Mouse (Mus musculus) forebrain, embryonic 16.5 days (tissue): ENCODE data around the gene Mapkap1. TPM values are rescaled to one million over a fixed set of nuclear protein-coding genes. Genes with fewer than 3 reads are reported as not detected.

Source experiments
- ATAC-seq: fragments of 200-750 bp; cut with Nextera tagmentation; 2 replicates; pipeline ENCODE4 v1.8.0; 2017; ENCODE audit warnings: mild to moderate bottlenecking, moderate library complexity
- H3K27ac ChIP-seq: fragments of 300-500 bp; sonication (generic); 2 replicates; pipeline ENCODE4 v1.5.1; 2014; ENCODE audit warnings: low read length, control low read depth
- H3K27me3 ChIP-seq: fragments of 300-500 bp; sonication (generic); replicated peaks from 2 replicates; pipeline ENCODE4 v1.6.1; 2014; ENCODE audit warnings: low read length; ENCODE audit not compliant: control insufficient read depth, insufficient read depth
- H3K36me3 ChIP-seq: fragments of 300-500 bp; sonication (generic); 2 replicates; pipeline ENCODE4 v1.6.1; 2014; ENCODE audit not compliant: control insufficient read depth, insufficient read depth
- H3K4me1 ChIP-seq: fragments of 300-500 bp; sonication (generic); replicated peaks from 2 replicates; pipeline ENCODE4 v1.6.1; 2014; ENCODE audit warnings: low read length; ENCODE audit not compliant: control insufficient read depth, insufficient read depth
- H3K4me2 ChIP-seq: fragments of 300-500 bp; sonication (generic); 2 replicates; pipeline ENCODE4 v1.6.1; 2014; ENCODE audit warnings: mild to moderate bottlenecking, low read length, control low read depth
- H3K4me3 ChIP-seq: fragments of 300-500 bp; sonication (generic); replicated peaks from 2 replicates; pipeline ENCODE4 v1.5.1; 2014; ENCODE audit warnings: mild to moderate bottlenecking, low read length, control low read depth
- H3K9ac ChIP-seq: fragments of 300-500 bp; sonication (generic); replicated peaks from 2 replicates; pipeline ENCODE4 v1.6.1; 2014; ENCODE audit warnings: low read depth, low read length, control low read depth
- H3K9me3 ChIP-seq: fragments of 300-500 bp; sonication (generic); 2 replicates; pipeline ENCODE4 v1.6.1; 2016; ENCODE audit warnings: low read length; ENCODE audit not compliant: control insufficient read depth
- WGBS: fragments of 180-500 bp; shearing (Covaris S2); extraction: QIAGEN DNeasy Blood & Tissue Kit; methylation state at CpG from one replicate; pipeline ENCODE4 v1.1.7; 2014; 5-methylcytosine and 5-hydroxymethylcytosine counted together
- polyA plus RNA-seq: library from polyadenylated mRNA; unstranded; fragments of >200 nt; fragmentation: Nextera tagmentation; extraction: Ambion mirVana; gene quantifications from 2 replicates; pipeline ENCODE4 v1.2.1, GENCODE M21; 2015

The Mapkap1 gene
- polyA plus RNA-seq, 1 experiment from 2014 or later, result 100 TPM

DNA sequence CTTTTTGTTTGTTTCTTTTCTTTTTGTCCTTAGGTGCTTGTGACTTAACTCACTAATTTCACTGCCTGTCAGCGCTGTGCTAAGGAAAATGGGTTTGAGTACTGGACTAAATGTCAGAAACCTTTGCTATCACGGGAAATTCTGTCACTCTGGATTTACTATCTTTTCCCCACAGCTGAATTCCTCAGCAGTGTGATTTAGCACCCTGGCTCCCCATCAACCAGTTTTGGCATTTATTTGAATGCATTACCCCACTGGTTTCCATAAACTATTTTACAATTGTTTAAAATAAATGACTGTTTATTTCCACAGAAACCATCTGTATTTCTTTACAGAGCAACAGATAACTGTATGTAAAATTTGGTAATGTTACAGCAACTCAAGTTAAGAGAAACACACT is 146.2 kb downstream of the Mapkap1 start:
- WGBS, result 70% methylated on average over 2 of the region's 2 CpGs
- Histone ChIP-seq H3K36me3 (no peaks in the 10 kb centered on the region), H3K4me1 (no peaks in the 10 kb centered on the region), H3K4me3 (no peak overlapping the region), H3K27ac (no peak overlapping the region), H3K27me3 (no peaks in the 10 kb centered on the region), H3K4me2 (no peak overlapping the region), H3K9ac (no peak overlapping the region), H3K9me3 (no peaks in the 10 kb centered on the region)
- ATAC-seq, result no peak

DNA sequence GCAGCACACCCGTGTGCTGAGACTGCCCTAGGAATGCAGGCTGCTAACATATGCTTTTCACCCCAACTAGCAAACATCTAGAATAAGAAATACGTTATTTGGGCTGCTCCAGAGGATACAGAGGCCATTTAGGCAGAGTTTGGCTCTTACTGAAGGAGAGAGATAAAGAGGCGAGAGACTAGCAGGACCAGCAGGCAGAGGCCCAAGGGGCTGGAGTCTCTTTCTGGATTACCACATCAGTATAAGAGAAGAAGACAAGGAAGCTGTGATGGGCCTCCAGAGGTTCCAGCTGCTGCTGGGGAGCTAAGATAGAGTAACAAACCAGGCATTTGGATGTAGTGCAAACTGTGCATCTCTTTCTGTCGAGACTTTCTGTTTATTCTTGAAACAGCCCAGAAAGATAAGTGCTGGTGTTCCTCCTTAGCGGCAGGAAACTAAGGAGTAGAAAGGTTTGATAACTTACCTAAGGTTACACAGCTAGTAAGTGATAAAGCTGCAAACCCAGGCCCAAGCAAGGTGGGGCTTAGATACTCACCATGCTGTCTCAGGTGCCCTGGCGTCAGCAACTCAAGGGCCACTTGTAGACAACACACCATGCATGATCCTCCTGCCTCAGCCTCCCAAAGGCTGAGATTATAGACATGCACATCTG is 147.1 kb downstream of the Mapkap1 start:
- H3K27ac ChIP-seq, result no peak overlapping the region
- H3K4me2 ChIP-seq, result no peak overlapping the region

DNA sequence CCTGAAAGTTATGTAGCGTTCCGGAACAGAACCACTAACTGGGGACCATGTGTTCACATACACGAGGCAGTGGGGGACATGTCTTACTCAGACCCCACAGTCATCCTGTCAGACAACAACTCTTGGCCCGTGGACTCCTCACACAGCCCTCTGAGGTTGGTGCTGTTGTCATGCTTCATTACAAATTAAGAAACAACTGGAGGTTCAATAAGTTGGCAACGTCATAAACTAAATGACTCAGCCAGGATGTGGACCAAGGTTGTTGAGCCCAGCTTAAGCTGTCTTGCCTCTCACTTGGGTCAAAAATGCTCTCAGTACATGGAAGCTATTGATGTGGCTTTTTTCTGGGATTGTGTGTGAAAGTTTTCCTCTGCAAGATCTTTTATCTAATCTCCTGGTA is 153.6 kb downstream of the Mapkap1 start:
- no peak for ATAC-seq
- H3K27me3 ChIP-seq, result no peaks in the 10 kb centered on the region
- no peaks in the 10 kb centered on the region for H3K36me3 ChIP-seq
- no peak overlapping the region for H3K27ac ChIP-seq
- H3K9me3 ChIP-seq, result no peaks in the 10 kb centered on the region
- no peaks in the 10 kb centered on the region; the same call in 1 of the 2 replicates for H3K4me1 ChIP-seq
- no peak overlapping the region for H3K9ac ChIP-seq
- H3K4me3 ChIP-seq, result no peak overlapping the region
- 96% methylated on average over 5 of the region's 5 CpGs for WGBS
- no peak overlapping the region for H3K4me2 ChIP-seq

More for the DNA sequence above, 147.1 kb downstream of the Mapkap1 start:
- 87% methylated on average over 6 of the region's 6 CpGs for WGBS
- Histone ChIP-seq H3K9me3 (no peaks in the 10 kb centered on the region), H3K36me3 (no peaks in the 10 kb centered on the region), H3K4me1 (no peaks in the 10 kb centered on the region), H3K27me3 (no peaks in the 10 kb centered on the region), H3K9ac (no peak overlapping the region), H3K4me3 (no peak overlapping the region)
- ATAC-seq, result no peak

GRCm38 (mm10) chr2:34563089-34563694 is 156.6 kb downstream of the Mapkap1 start:
- Histone ChIP-seq H3K4me3 (no peak overlapping the region), H3K4me1 (peaks cover 4% of the 10 kb centered on the region; the same call in 1 of the 2 replicates), H3K4me2 (no peak overlapping the region), H3K9ac (no peak overlapping the region), H3K27ac (no peak overlapping the region), H3K9me3 (no peaks in the 10 kb centered on the region), H3K36me3 (no peaks in the 10 kb centered on the region), H3K27me3 (no peaks in the 10 kb centered on the region)
- no peak for ATAC-seq
- 70% methylated on average over 12 of the region's 12 CpGs for WGBS

DNA sequence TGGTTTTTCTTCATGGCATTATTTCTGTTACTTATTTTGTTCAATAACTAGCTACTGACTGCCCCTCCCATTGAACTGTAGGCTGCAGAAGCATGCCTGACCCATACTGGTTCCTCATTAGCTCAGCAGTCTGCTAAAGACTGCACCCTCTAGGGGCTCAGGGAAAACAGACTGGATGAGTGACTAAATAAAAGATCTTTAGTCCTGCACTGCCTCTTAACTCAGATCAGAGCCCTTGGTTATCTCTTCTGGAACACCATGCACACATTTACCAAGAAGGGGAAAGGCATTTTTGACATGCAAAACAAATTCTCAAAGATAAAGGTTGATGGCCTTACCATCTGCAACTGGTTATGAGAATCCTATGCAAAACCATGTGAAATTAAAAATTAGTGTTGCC is 157.3 kb downstream of the Mapkap1 start:
- Histone ChIP-seq H3K27ac (no peak overlapping the region), H3K9ac (no peak overlapping the region), H3K9me3 (no peaks in the 10 kb centered on the region), H3K4me1 (peaks cover 8% of the 10 kb centered on the region; the same call in 1 of the 2 replicates), H3K36me3 (no peaks in the 10 kb centered on the region), H3K27me3 (no peaks in the 10 kb centered on the region), H3K4me2 (no peak overlapping the region), H3K4me3 (no peak overlapping the region)
- ATAC-seq, result no peak

DNA sequence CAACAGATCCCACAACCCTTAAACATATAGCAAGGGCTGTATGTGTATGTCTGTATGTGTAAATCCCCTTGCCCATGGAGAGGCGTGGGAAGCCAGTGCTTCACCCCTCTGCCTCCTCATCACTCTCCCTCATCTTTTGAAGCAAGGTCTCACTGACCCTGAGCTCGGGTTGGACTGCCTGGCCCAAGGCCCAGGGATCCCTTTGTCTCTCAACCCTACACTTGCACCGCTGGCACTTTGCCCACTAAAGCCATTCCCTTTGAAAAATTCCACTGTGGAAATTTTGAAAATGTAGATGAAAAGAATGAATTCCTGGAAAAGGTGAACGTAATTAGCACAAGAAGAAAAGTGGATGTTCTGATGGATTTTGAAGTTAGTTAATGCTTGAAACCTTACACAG is 159.6 kb downstream of the Mapkap1 start:
- H3K27me3 ChIP-seq, result no peaks in the 10 kb centered on the region
- no peak overlapping the region for H3K9ac ChIP-seq
- 56% methylated on average over 4 of the region's 4 CpGs for WGBS
- H3K4me1 ChIP-seq, result peaks cover 28% of the 10 kb centered on the region
- no peaks in the 10 kb centered on the region for H3K36me3 ChIP-seq
- no peak overlapping the region for H3K4me3 ChIP-seq
- no peak for ATAC-seq
- no peak overlapping the region for H3K27ac ChIP-seq
- H3K4me2 ChIP-seq, result no peak overlapping the region
- no peaks in the 10 kb centered on the region for H3K9me3 ChIP-seq

DNA sequence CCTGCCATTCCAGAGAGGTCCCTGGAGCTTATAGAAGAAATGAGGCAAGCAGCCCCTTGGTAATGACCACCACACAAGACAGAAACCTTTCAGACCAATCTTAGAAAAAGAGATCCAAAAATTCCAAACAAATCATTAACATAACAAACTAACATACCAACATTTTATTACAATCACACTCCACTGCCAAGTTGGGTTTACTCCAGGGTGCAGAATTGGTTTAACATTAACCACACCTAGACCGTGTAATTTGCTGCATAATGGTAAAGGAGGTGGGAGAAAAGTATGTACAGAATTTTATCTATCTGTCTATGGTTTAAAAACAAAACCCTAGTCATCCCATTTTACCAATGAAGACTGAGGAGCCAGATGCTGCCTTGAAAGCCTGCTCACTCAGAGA is 160.0 kb downstream of the Mapkap1 start:
- Histone ChIP-seq H3K27me3 (no peaks in the 10 kb centered on the region), H3K4me1 (peaks cover 28% of the 10 kb centered on the region), H3K36me3 (no peaks in the 10 kb centered on the region), H3K4me2 (no peak overlapping the region), H3K4me3 (no peak overlapping the region), H3K9me3 (no peaks in the 10 kb centered on the region), H3K9ac (no peak overlapping the region), H3K27ac (no peak overlapping the region)
- no peak for ATAC-seq
- WGBS, result 65% methylated on average over 1 of the region's 1 CpGs

DNA sequence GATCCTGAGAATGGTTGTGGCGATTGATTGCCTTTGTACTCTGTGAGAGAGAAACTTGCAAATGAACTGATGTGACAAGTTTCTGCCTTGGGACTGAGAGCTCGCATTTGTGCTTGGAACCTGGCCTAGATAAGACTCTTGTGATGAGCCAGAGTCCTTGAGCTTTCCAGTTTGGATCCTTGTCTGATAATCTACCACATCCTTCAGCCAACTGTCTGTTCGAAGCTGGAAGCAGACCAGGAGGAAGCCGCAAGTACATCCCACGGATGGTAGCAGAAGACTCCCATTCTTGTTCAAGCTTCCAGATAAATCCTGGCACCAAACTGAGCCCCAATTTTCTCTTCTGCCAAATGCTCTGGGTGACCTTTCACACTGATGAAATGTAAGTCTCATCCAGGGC is 162.6 kb downstream of the Mapkap1 start:
- H3K27me3 ChIP-seq, result no peaks in the 10 kb centered on the region
- no peaks in the 10 kb centered on the region for H3K9me3 ChIP-seq
- no peaks in the 10 kb centered on the region for H3K36me3 ChIP-seq
- no peak overlapping the region for H3K4me3 ChIP-seq
- H3K27ac ChIP-seq, result no peak overlapping the region
- no peak overlapping the region for H3K9ac ChIP-seq
- WGBS, result 58% methylated on average over 5 of the region's 5 CpGs
- H3K4me2 ChIP-seq, result no peak overlapping the region
- H3K4me1 ChIP-seq, result peaks cover 28% of the 10 kb centered on the region
- no peak for ATAC-seq

DNA sequence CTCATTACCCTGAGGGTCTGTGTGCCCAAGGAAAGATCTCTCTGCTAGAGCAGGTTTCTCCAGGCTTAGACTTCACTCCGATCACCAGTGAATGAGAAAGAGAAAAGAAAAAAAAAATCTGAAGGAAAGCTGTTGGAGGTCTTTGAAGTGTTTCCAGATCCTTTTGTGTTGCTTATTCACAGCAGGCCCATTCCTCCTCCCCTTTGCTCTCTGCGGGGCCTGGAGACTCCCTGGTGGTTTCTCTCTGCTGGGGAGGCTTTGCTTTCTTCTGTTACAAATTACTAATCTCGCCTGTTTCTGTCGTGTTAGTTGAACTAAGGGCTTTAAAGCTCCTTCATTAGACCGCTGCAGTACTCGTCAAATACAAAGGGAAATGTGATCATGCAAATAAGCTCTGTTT is 163.8 kb downstream of the Mapkap1 start:
- ATAC-seq, result peak; percentile 38; the same call in 1 of the 2 replicates
- Histone ChIP-seq H3K27ac (no peak overlapping the region), H3K27me3 (no peaks in the 10 kb centered on the region), H3K4me1 (peaks cover 28% of the 10 kb centered on the region), H3K9ac (no peak overlapping the region), H3K36me3 (no peaks in the 10 kb centered on the region), H3K9me3 (no peaks in the 10 kb centered on the region), H3K4me3 (no peak overlapping the region), H3K4me2 (no peak overlapping the region)
- 3% methylated on average over 6 of the region's 6 CpGs for WGBS
